Mouse (Mus musculus) A20 (cell line): ENCODE measurements around the gene Ankmy1.

Source experiments
- DNase-seq: peaks from one replicate; pipeline ENCODE4 v3.0.0-alpha.2; 2011; ENCODE audit warnings: low read depth, low spot score

The Ankmy1 gene

GRCm38 (mm10) chr1:92875360-92876111, 27.2 kb downstream of the Ankmy1 start:
- DNase-seq = no peak

GRCm38 (mm10) chr1:92874011-92874410, 28.7 kb downstream of the Ankmy1 start:
- no peak for DNase-seq

GRCm38 (mm10) chr1:92872666-92873065, 30.0 kb downstream of the Ankmy1 start:
- DNase-seq = no peak

- DNase-seq = no peak
These were observed 32.7 kb downstream of the Ankmy1 start for GRCm38 (mm10) chr1:92869985-92870384.

- no peak for DNase-seq
These were observed 36.5 kb downstream of the Ankmy1 start for GRCm38 (mm10) chr1:92866170-92866569.

GRCm38 (mm10) chr1:92863268-92863667, 39.4 kb downstream of the Ankmy1 start:
- no peak for DNase-seq

- DNase-seq = no peak
These were observed 41.2 kb downstream of the Ankmy1 start for GRCm38 (mm10) chr1:92861503-92861902.

- DNase-seq = no peak
These were observed 50.3 kb downstream of the Ankmy1 start for GRCm38 (mm10) chr1:92852450-92852849.

- DNase-seq = no peak
These were observed 52.6 kb downstream of the Ankmy1 start for GRCm38 (mm10) chr1:92849938-92850574.

- DNase-seq = no peak
These were observed 53.2 kb downstream of the Ankmy1 start for GRCm38 (mm10) chr1:92849491-92849890.

- no peak for DNase-seq
These were observed 54.5 kb downstream of the Ankmy1 start for GRCm38 (mm10) chr1:92847873-92848839.

GRCm38 (mm10) chr1:92845889-92846288, 56.8 kb downstream of the Ankmy1 start:
- DNase-seq = no peak

GRCm38 (mm10) chr1:92841427-92841826, 61.3 kb downstream of the Ankmy1 start:
- DNase-seq = no peak

GRCm38 (mm10) chr1:92840231-92840890, 62.3 kb downstream of the Ankmy1 start:
- no peak for DNase-seq

GRCm38 (mm10) chr1:92839211-92839610, 63.5 kb downstream of the Ankmy1 start:
- no peak for DNase-seq

- DNase-seq = no peak
These were observed 64.5 kb downstream of the Ankmy1 start for GRCm38 (mm10) chr1:92837931-92838833.

GRCm38 (mm10) chr1:92833987-92834706, 68.6 kb downstream of the Ankmy1 start:
- peak; percentile 74 for DNase-seq

GRCm38 (mm10) chr1:92832011-92833010, 70.4 kb downstream of the Ankmy1 start:
- DNase-seq = no peak
